Mouse (Mus musculus): ENCODE measurements around the gene S100a2.

DNA sequence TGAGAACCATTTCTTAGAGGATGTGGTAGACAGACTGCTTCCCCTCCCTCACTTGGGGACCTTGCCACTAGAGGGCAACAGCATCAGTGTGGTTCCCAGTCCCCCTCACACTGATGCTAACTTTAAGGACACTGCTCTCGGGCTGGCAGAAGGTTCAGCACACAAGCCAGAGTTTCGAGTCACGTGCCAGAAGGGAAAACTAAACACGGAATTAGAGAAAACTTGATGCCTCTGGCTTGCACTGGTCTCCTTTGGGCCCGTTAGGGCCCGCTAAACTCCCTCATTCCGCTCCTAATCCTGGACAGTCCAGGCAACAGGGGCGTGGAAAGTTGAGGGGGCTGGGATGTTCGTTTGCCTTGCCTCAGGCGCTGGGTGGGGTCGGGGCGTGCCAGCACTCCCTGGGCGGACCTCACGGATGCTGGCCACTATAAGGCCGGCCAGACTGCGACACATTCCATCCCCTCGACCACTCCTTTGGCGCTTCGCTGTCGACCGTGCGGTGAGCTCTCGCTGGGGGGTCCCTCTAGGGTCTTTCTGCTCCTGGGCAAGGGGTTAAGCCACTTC lies 22.8 kb downstream of the S100a2 start, which contains the start of gene S100a6:
- TF ChIP-seq CTCF (IDR thresholded peaks at IDR 0.05; ENCODE audit: low read depth, low read length): peak; percentile 65
- TF ChIP-seq POLR2A (IDR thresholded peaks at IDR 0.05; ENCODE audit: extremely low read depth, insufficient read depth, low read length): no peak

Data from liver, adult 2 months (tissue).